Mouse (Mus musculus): ENCODE measurements around the gene Rsu1. TPM values are rescaled to one million over a fixed set of nuclear protein-coding genes. Genes with fewer than 3 reads are reported as not detected.

Rsu1 gene
- polyA plus RNA-seq, 1 experiment from 2014 or later, result 140 TPM

- Histone ChIP-seq H3K36me3 (ENCODE audit: control insufficient read depth, insufficient read depth, low read length) (no peaks in the 10 kb centered on the region), H3K27me3 (replicated peaks; ENCODE audit: control insufficient read depth, insufficient read depth, low read length) (no peaks in the 10 kb centered on the region), H3K4me1 (ENCODE audit: control insufficient read depth, insufficient read depth, low read length) (no peaks in the 10 kb centered on the region), H3K4me3 (ENCODE audit: low read depth, low read length) (no peak overlapping the region), H3K4me2 (ENCODE audit: low read depth, low read length) (no peak overlapping the region), H3K9ac (ENCODE audit: low read depth, low read length) (no peak overlapping the region), H3K27ac (replicated peaks; ENCODE audit: low read depth, low read length) (no peak overlapping the region), H3K9me3 (ENCODE audit: control insufficient read depth, low read length) (no peaks in the 10 kb centered on the region)
- WGBS, result 71% methylated on average over 10 of the region's 10 CpGs
- ATAC-seq (ENCODE audit: low read depth) (no peak), DNase-seq (ENCODE audit: low spot score) (no peak)
Observed at GRCm38 (mm10) chr2:13129337-13129736, 141.9 kb downstream of the Rsu1 start.

GRCm38 (mm10) chr2:13120461-13120860, 150.8 kb downstream of the Rsu1 start:
- WGBS, result 83% methylated on average over 5 of the region's 5 CpGs
- no peak overlapping the region for H3K4me3 ChIP-seq (ENCODE audit: low read depth, low read length)
- DNase-seq (ENCODE audit: low spot score), result no peak
- H3K4me2 ChIP-seq (ENCODE audit: low read depth, low read length), result no peak overlapping the region
- no peaks in the 10 kb centered on the region for H3K9me3 ChIP-seq (ENCODE audit: control insufficient read depth, low read length)
- H3K27ac ChIP-seq (replicated peaks; ENCODE audit: low read depth, low read length), result no peak overlapping the region
- no peak overlapping the region for H3K9ac ChIP-seq (ENCODE audit: low read depth, low read length)
- no peaks in the 10 kb centered on the region for H3K27me3 ChIP-seq (replicated peaks; ENCODE audit: control insufficient read depth, insufficient read depth, low read length)
- no peaks in the 10 kb centered on the region for H3K36me3 ChIP-seq (ENCODE audit: control insufficient read depth, insufficient read depth, low read length)
- no peaks in the 10 kb centered on the region for H3K4me1 ChIP-seq (ENCODE audit: control insufficient read depth, insufficient read depth, low read length)
- ATAC-seq (ENCODE audit: low read depth), result no peak

GRCm38 (mm10) chr2:13117896-13118295, 153.3 kb downstream of the Rsu1 start:
- Histone ChIP-seq H3K27me3 (replicated peaks; ENCODE audit: control insufficient read depth, insufficient read depth, low read length) (no peaks in the 10 kb centered on the region), H3K4me1 (ENCODE audit: control insufficient read depth, insufficient read depth, low read length) (no peaks in the 10 kb centered on the region), H3K9me3 (ENCODE audit: control insufficient read depth, low read length) (no peaks in the 10 kb centered on the region), H3K4me3 (ENCODE audit: low read depth, low read length) (no peak overlapping the region), H3K27ac (replicated peaks; ENCODE audit: low read depth, low read length) (no peak overlapping the region), H3K9ac (ENCODE audit: low read depth, low read length) (no peak overlapping the region), H3K36me3 (ENCODE audit: control insufficient read depth, insufficient read depth, low read length) (no peaks in the 10 kb centered on the region), H3K4me2 (ENCODE audit: low read depth, low read length) (no peak overlapping the region)
- 70% methylated on average over 4 of the region's 4 CpGs for WGBS
- DNase-seq (ENCODE audit: low spot score) (no peak), ATAC-seq (ENCODE audit: low read depth) (no peak)

GRCm38 (mm10) chr2:13106531-13106930, 164.7 kb downstream of the Rsu1 start:
- Histone ChIP-seq H3K27ac (replicated peaks; ENCODE audit: low read depth, low read length) (no peak overlapping the region), H3K9ac (ENCODE audit: low read depth, low read length) (no peak overlapping the region)
- no peak for ATAC-seq (ENCODE audit: low read depth)

GRCm38 (mm10) chr2:13104388-13104787, 166.8 kb downstream of the Rsu1 start:
- Histone ChIP-seq H3K4me1 (ENCODE audit: control insufficient read depth, insufficient read depth, low read length) (no peaks in the 10 kb centered on the region), H3K4me2 (ENCODE audit: low read depth, low read length) (no peak overlapping the region), H3K9me3 (ENCODE audit: control insufficient read depth, low read length) (no peaks in the 10 kb centered on the region), H3K27ac (replicated peaks; ENCODE audit: low read depth, low read length) (no peak overlapping the region), H3K36me3 (ENCODE audit: control insufficient read depth, insufficient read depth, low read length) (no peaks in the 10 kb centered on the region), H3K9ac (ENCODE audit: low read depth, low read length) (no peak overlapping the region), H3K4me3 (ENCODE audit: low read depth, low read length) (no peak overlapping the region), H3K27me3 (replicated peaks; ENCODE audit: control insufficient read depth, insufficient read depth, low read length) (no peaks in the 10 kb centered on the region)
- DNase-seq (ENCODE audit: low spot score), result no peak
- 59% methylated on average over 2 of the region's 2 CpGs for WGBS
- ATAC-seq (ENCODE audit: low read depth), result no peak

More at GRCm38 (mm10) chr2:13106531-13106930, 164.7 kb downstream of the Rsu1 start:
- Histone ChIP-seq H3K27me3 (replicated peaks; ENCODE audit: control insufficient read depth, insufficient read depth, low read length) (no peaks in the 10 kb centered on the region), H3K4me3 (ENCODE audit: low read depth, low read length) (no peak overlapping the region), H3K4me2 (ENCODE audit: low read depth, low read length) (no peak overlapping the region), H3K4me1 (ENCODE audit: control insufficient read depth, insufficient read depth, low read length) (no peaks in the 10 kb centered on the region), H3K36me3 (ENCODE audit: control insufficient read depth, insufficient read depth, low read length) (no peaks in the 10 kb centered on the region), H3K9me3 (ENCODE audit: control insufficient read depth, low read length) (no peaks in the 10 kb centered on the region)
- 14% methylated on average over 4 of the region's 4 CpGs for WGBS
- no peak for DNase-seq (ENCODE audit: low spot score)

GRCm38 (mm10) chr2:13103797-13104200, 167.4 kb downstream of the Rsu1 start:
- Histone ChIP-seq H3K9me3 (ENCODE audit: control insufficient read depth, low read length) (no peaks in the 10 kb centered on the region), H3K36me3 (ENCODE audit: control insufficient read depth, insufficient read depth, low read length) (no peaks in the 10 kb centered on the region), H3K4me1 (ENCODE audit: control insufficient read depth, insufficient read depth, low read length) (no peaks in the 10 kb centered on the region), H3K27ac (replicated peaks; ENCODE audit: low read depth, low read length) (no peak overlapping the region), H3K4me3 (ENCODE audit: low read depth, low read length) (no peak overlapping the region), H3K27me3 (replicated peaks; ENCODE audit: control insufficient read depth, insufficient read depth, low read length) (no peaks in the 10 kb centered on the region), H3K9ac (ENCODE audit: low read depth, low read length) (no peak overlapping the region), H3K4me2 (ENCODE audit: low read depth, low read length) (no peak overlapping the region)
- WGBS, result 71% methylated on average over 7 of the region's 7 CpGs
- no peak for DNase-seq (ENCODE audit: low spot score)
- no peak for ATAC-seq (ENCODE audit: low read depth)

- ATAC-seq (ENCODE audit: low read depth) (no peak), DNase-seq (ENCODE audit: low spot score) (no peak)
- Histone ChIP-seq H3K27ac (replicated peaks; ENCODE audit: low read depth, low read length) (no peak overlapping the region), H3K27me3 (replicated peaks; ENCODE audit: control insufficient read depth, insufficient read depth, low read length) (no peaks in the 10 kb centered on the region), H3K9me3 (ENCODE audit: control insufficient read depth, low read length) (no peaks in the 10 kb centered on the region), H3K9ac (ENCODE audit: low read depth, low read length) (no peak overlapping the region), H3K36me3 (ENCODE audit: control insufficient read depth, insufficient read depth, low read length) (no peaks in the 10 kb centered on the region), H3K4me2 (ENCODE audit: low read depth, low read length) (no peak overlapping the region), H3K4me1 (ENCODE audit: control insufficient read depth, insufficient read depth, low read length) (no peaks in the 10 kb centered on the region), H3K4me3 (ENCODE audit: low read depth, low read length) (no peak overlapping the region)
- WGBS, result 93% methylated on average over 5 of the region's 5 CpGs
Observed at GRCm38 (mm10) chr2:13094045-13094444, 177.2 kb downstream of the Rsu1 start.

GRCm38 (mm10) chr2:13093570-13093969, 177.6 kb downstream of the Rsu1 start:
- 59% methylated on average over 1 of the region's 1 CpGs for WGBS
- DNase-seq (ENCODE audit: low spot score) (no peak), ATAC-seq (ENCODE audit: low read depth) (no peak)
- Histone ChIP-seq H3K9me3 (ENCODE audit: control insufficient read depth, low read length) (no peaks in the 10 kb centered on the region), H3K9ac (ENCODE audit: low read depth, low read length) (no peak overlapping the region), H3K36me3 (ENCODE audit: control insufficient read depth, insufficient read depth, low read length) (no peaks in the 10 kb centered on the region), H3K4me1 (ENCODE audit: control insufficient read depth, insufficient read depth, low read length) (no peaks in the 10 kb centered on the region), H3K27ac (replicated peaks; ENCODE audit: low read depth, low read length) (no peak overlapping the region), H3K4me2 (ENCODE audit: low read depth, low read length) (no peak overlapping the region), H3K27me3 (replicated peaks; ENCODE audit: control insufficient read depth, insufficient read depth, low read length) (no peaks in the 10 kb centered on the region), H3K4me3 (ENCODE audit: low read depth, low read length) (no peak overlapping the region)

- H3K4me1 ChIP-seq (ENCODE audit: control insufficient read depth, insufficient read depth, low read length), result no peaks in the 10 kb centered on the region
- H3K9ac ChIP-seq (ENCODE audit: low read depth, low read length), result no peak overlapping the region
- DNase-seq (ENCODE audit: low spot score) (no peak), ATAC-seq (ENCODE audit: low read depth) (no peak)
- H3K36me3 ChIP-seq (ENCODE audit: control insufficient read depth, insufficient read depth, low read length), result no peaks in the 10 kb centered on the region
- 78% methylated on average over 5 of the region's 5 CpGs for WGBS
- H3K4me3 ChIP-seq (ENCODE audit: low read depth, low read length), result no peak overlapping the region
- no peak overlapping the region for H3K27ac ChIP-seq (replicated peaks; ENCODE audit: low read depth, low read length)
- no peak overlapping the region for H3K4me2 ChIP-seq (ENCODE audit: low read depth, low read length)
- no peaks in the 10 kb centered on the region for H3K9me3 ChIP-seq (ENCODE audit: control insufficient read depth, low read length)
- no peaks in the 10 kb centered on the region for H3K27me3 ChIP-seq (replicated peaks; ENCODE audit: control insufficient read depth, insufficient read depth, low read length)
Observed at GRCm38 (mm10) chr2:13091399-13092015, 179.7 kb downstream of the Rsu1 start.
